Mouse (Mus musculus) hindbrain, embryonic 11.5 days (tissue): ENCODE results near the gene Asb2. TPM values are rescaled to one million over a fixed set of nuclear protein-coding genes. Genes with fewer than 3 reads are reported as not detected.

ENCODE experiments used
- ATAC-seq: fragments of 200-750 bp; cut with Nextera tagmentation; 2 replicates; pipeline ENCODE4 v1.8.0; 2017; ENCODE audit warnings: mild to moderate bottlenecking, moderate TSS enrichment, moderate library complexity; ENCODE audit not compliant: low FRiP score
- DNase-seq: peaks from one replicate; pipeline ENCODE4 v3.0.0-alpha.2; 2015; ENCODE audit warnings: low spot score
- H3K27ac ChIP-seq: fragments of 300-500 bp; sonication (generic); 2 replicates; pipeline ENCODE4 v1.5.1; 2014; ENCODE audit warnings: mild to moderate bottlenecking, low read depth, low read length
- H3K27me3 ChIP-seq: fragments of 300-500 bp; sonication (generic); 2 replicates; pipeline ENCODE4 v1.6.1; 2014; ENCODE audit warnings: mild to moderate bottlenecking, low read length, moderate library complexity, mixed read lengths; ENCODE audit not compliant: control insufficient read depth, insufficient read depth
- H3K36me3 ChIP-seq: fragments of 300-500 bp; sonication (generic); 2 replicates; pipeline ENCODE4 v1.6.1; 2014; ENCODE audit warnings: mild to moderate bottlenecking, low read length, moderate library complexity, mixed read lengths; ENCODE audit not compliant: control insufficient read depth, insufficient read depth
- H3K4me1 ChIP-seq: fragments of 300-500 bp; sonication (generic); replicated peaks from 2 replicates; pipeline ENCODE4 v1.6.1; 2014; ENCODE audit warnings: low read length, mixed read lengths; ENCODE audit not compliant: control insufficient read depth, insufficient read depth
- H3K4me2 ChIP-seq: fragments of 300-500 bp; sonication (generic); replicated peaks from 2 replicates; pipeline ENCODE4 v1.6.1; 2014; ENCODE audit warnings: mild to moderate bottlenecking, low read depth, low read length
- H3K4me3 ChIP-seq: fragments of 300-500 bp; sonication (generic); 2 replicates; pipeline ENCODE4 v1.5.1; 2014; ENCODE audit warnings: low read depth, low read length
- H3K9ac ChIP-seq: fragments of 300-500 bp; sonication (generic); 2 replicates; pipeline ENCODE4 v1.6.1; 2014; ENCODE audit warnings: low read depth, low read length
- H3K9me3 ChIP-seq: fragments of 300-500 bp; sonication (generic); 2 replicates; pipeline ENCODE4 v1.6.1; 2016; ENCODE audit warnings: low read length; ENCODE audit not compliant: control insufficient read depth
- WGBS: fragments of 180-500 bp; shearing (Covaris S2); extraction: QIAGEN DNeasy Blood & Tissue Kit; methylation state at CpG from one replicate; pipeline ENCODE4 v1.1.7; 2014; 5-methylcytosine and 5-hydroxymethylcytosine counted together
- polyA plus RNA-seq: library from polyadenylated mRNA; unstranded; fragments of >200 nt; fragmentation: Nextera tagmentation; extraction: Ambion mirVana; gene quantifications from 2 replicates; pipeline ENCODE4 v1.2.1, GENCODE M21; 2014

Asb2 gene
- polyA plus RNA-seq, 1 experiment from 2014 or later, result 1.0 TPM

- H3K4me2 ChIP-seq, result 0 out of 2 replicates have a peak overlapping the region, but pooled peaks have one; percentile 11
- H3K27me3 ChIP-seq, result no peaks in the 10 kb centered on the region
- DNase-seq (peak; percentile 92), ATAC-seq (peak; percentile 73)
- H3K4me3 ChIP-seq, result no peak overlapping the region
- H3K9ac ChIP-seq, result no peak overlapping the region
- WGBS, result 18% methylated on average over 18 of the region's 18 CpGs
- H3K27ac ChIP-seq, result no peak overlapping the region
- H3K36me3 ChIP-seq, result no peaks in the 10 kb centered on the region
- no peaks in the 10 kb centered on the region for H3K9me3 ChIP-seq
- no peaks in the 10 kb centered on the region for H3K4me1 ChIP-seq
Measured at GRCm38 (mm10) chr12:103367620-103368325, 12.0 kb upstream of the Asb2 start.

GRCm38 (mm10) chr12:103367171-103367570 is 11.4 kb upstream of the Asb2 start:
- WGBS, result 78% methylated on average over 2 of the region's 2 CpGs
- Histone ChIP-seq H3K4me2 (no peak overlapping the region), H3K4me3 (no peak overlapping the region), H3K27ac (no peak overlapping the region), H3K27me3 (no peaks in the 10 kb centered on the region), H3K4me1 (no peaks in the 10 kb centered on the region), H3K9me3 (no peaks in the 10 kb centered on the region), H3K9ac (no peak overlapping the region), H3K36me3 (no peaks in the 10 kb centered on the region)
- DNase-seq (no peak), ATAC-seq (no peak)

GRCm38 (mm10) chr12:103362336-103362735 is 6.5 kb upstream of the Asb2 start:
- Histone ChIP-seq H3K9me3 (no peaks in the 10 kb centered on the region), H3K27ac (no peak overlapping the region), H3K27me3 (no peaks in the 10 kb centered on the region), H3K4me2 (no peak overlapping the region), H3K4me3 (no peak overlapping the region), H3K36me3 (no peaks in the 10 kb centered on the region), H3K9ac (no peak overlapping the region), H3K4me1 (no peaks in the 10 kb centered on the region)
- 73% methylated on average over 3 of the region's 3 CpGs for WGBS
- DNase-seq (no peak), ATAC-seq (no peak)

- 87% methylated on average over 17 of the region's 17 CpGs for WGBS
- Histone ChIP-seq H3K4me1 (no peaks in the 10 kb centered on the region), H3K36me3 (no peaks in the 10 kb centered on the region), H3K27me3 (no peaks in the 10 kb centered on the region), H3K9ac (no peak overlapping the region), H3K4me2 (no peak overlapping the region), H3K9me3 (no peaks in the 10 kb centered on the region), H3K4me3 (no peak overlapping the region), H3K27ac (no peak overlapping the region)
- DNase-seq (no peak), ATAC-seq (no peak)
Measured at GRCm38 (mm10) chr12:103361539-103362307, 5.9 kb upstream of the Asb2 start.

DNA sequence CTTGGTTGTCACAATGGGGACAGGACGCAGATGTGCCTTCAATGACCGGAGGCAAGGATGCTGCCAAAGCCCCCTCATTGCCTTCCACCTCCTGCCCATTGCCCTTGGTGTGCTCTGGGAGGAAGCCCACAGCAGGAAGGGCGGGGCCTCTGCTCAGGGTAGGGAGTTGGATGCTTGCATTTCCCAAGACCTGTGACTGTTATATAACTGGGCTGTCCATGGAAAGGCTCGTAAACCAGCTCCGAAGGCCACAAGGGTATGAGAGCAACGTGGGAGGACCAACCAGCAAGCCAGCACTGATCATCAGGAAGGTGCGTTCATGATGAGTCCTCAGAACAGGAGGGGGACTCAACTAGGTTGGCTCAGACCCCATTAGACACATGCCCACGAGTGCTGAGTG is 5.0 kb upstream of the Asb2 start:
- no peaks in the 10 kb centered on the region for H3K36me3 ChIP-seq
- no peaks in the 10 kb centered on the region for H3K4me1 ChIP-seq
- no peak overlapping the region for H3K4me3 ChIP-seq
- DNase-seq, result no peak
- 86% methylated on average over 8 of the region's 8 CpGs for WGBS
- no peaks in the 10 kb centered on the region for H3K27me3 ChIP-seq
- H3K9ac ChIP-seq, result no peak overlapping the region
- H3K27ac ChIP-seq, result no peak overlapping the region
- no peaks in the 10 kb centered on the region for H3K9me3 ChIP-seq
- ATAC-seq, result no peak
- H3K4me2 ChIP-seq, result no peak overlapping the region

GRCm38 (mm10) chr12:103358951-103359801 is 3.4 kb upstream of the Asb2 start:
- Histone ChIP-seq H3K4me3 (no peak overlapping the region), H3K4me2 (no peak overlapping the region), H3K9me3 (no peaks in the 10 kb centered on the region), H3K9ac (no peak overlapping the region), H3K27me3 (no peaks in the 10 kb centered on the region), H3K27ac (no peak overlapping the region), H3K4me1 (no peaks in the 10 kb centered on the region), H3K36me3 (no peaks in the 10 kb centered on the region)
- DNase-seq (no peak), ATAC-seq (0 out of 2 replicates have a peak, but pooled peaks have one; percentile 42)
- WGBS, result 58% methylated on average over 4 of the region's 4 CpGs

- H3K27ac ChIP-seq, result no peak overlapping the region
Measured at GRCm38 (mm10) chr12:103358216-103358615, 2.4 kb upstream of the Asb2 start.

GRCm38 (mm10) chr12:103356415-103356748 is 581 bp upstream of the Asb2 start:
- WGBS, result 92% methylated on average over 4 of the region's 4 CpGs

More at GRCm38 (mm10) chr12:103358216-103358615, 2.4 kb upstream of the Asb2 start:
- Histone ChIP-seq H3K4me2 (no peak overlapping the region), H3K36me3 (no peaks in the 10 kb centered on the region), H3K9ac (no peak overlapping the region), H3K4me3 (no peak overlapping the region), H3K27me3 (no peaks in the 10 kb centered on the region), H3K9me3 (no peaks in the 10 kb centered on the region), H3K4me1 (no peaks in the 10 kb centered on the region)
- DNase-seq (no peak), ATAC-seq (no peak)
- WGBS, result 76% methylated on average over 8 of the region's 8 CpGs

More at GRCm38 (mm10) chr12:103356415-103356748, 581 bp upstream of the Asb2 start:
- ATAC-seq (no peak), DNase-seq (no peak)
- no peak overlapping the region for H3K4me2 ChIP-seq
- no peak overlapping the region for H3K9ac ChIP-seq
- H3K27ac ChIP-seq, result no peak overlapping the region
- no peaks in the 10 kb centered on the region for H3K36me3 ChIP-seq
- no peak overlapping the region for H3K4me3 ChIP-seq
- no peaks in the 10 kb centered on the region for H3K9me3 ChIP-seq
- H3K27me3 ChIP-seq, result no peaks in the 10 kb centered on the region
- no peaks in the 10 kb centered on the region for H3K4me1 ChIP-seq
